Mouse (Mus musculus): ENCODE data around the gene Nat8f5. TPM values are rescaled to one million over a fixed set of nuclear protein-coding genes. Genes with fewer than 3 reads are reported as not detected.
"Not testable (repeated sequence)": the region's sequence is repeated elsewhere in the genome, so short reads cannot be mapped to it uniquely, and the experiment has no call there.

The Nat8f5 gene
- polyA plus RNA-seq, 1 experiment = not detected

DNA sequence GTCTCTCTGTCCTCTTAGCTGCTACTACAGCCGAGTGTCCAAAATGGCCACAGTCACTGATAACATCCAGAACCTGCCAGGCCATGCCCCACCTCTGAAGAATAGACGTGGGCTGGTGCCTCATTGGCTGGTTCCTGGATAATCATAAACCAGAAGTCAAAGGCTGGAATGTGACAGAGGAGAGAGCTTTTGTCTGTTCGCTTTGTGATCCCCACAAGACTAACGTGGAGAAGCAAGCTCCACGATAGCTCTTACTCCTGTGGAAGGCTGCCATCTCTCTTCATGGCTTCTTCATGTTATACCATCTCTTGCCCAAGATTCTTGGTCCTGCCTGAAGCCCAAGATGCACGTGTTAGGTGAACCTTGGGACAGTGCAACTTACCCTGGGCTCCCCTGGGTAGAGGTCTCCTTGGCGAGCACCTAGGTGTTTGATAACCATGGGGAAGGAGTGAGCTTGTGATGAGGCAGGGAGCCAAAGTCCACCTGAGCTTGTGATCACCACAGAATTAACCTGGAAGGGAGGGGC lies 11.1 kb upstream of the Nat8f5 start, which contains the start of gene Nat8:
Gene Nat8 (minus strand): TSS at position 287 of the 526 bp plus-strand sequence.
- Histone ChIP-seq H3K4me1 (ENCODE audit: control insufficient read depth, insufficient read depth, low read length) (no peaks in the 10 kb centered on the region), H3K4me3 (ENCODE audit: insufficient read depth, low read length) (no peak within 1 kb of the TSS), H3K27ac (ENCODE audit: insufficient read depth, low read depth, low read length) (no peak within 1 kb of the TSS)
- TF ChIP-seq POLR2A (IDR thresholded peaks at IDR 0.05; ENCODE audit: borderline replicate concordance, low read depth, low read length) = no peak
- no peak for TF ChIP-seq CTCF (IDR thresholded peaks at IDR 0.05; ENCODE audit: low read depth, low read length)

DNA sequence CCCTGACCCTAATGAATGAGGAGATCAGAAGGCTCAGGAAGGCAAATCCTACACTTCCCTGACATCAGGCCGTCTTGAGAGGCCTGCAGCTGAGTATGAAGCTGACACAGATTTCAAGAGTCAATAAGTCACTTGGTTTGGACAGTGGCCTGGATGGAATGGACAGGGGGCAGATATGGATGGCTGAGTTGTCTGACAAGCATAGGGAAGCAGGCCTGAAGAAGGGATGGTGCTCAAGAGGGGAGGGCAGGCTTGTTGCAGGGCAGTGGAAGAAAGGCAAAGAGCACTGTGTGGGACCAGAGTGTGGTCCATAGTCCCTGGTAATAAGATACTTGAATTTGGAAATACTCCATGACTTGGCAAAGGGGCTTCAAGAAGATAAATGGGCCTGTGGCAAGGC lies 8.7 kb upstream of the Nat8f5 start:
- no peak for TF ChIP-seq CTCF (IDR thresholded peaks at IDR 0.05; ENCODE audit: low read depth, low read length)
- Histone ChIP-seq H3K4me1 (ENCODE audit: control insufficient read depth, insufficient read depth, low read length) (no peaks in the 10 kb centered on the region), H3K27ac (ENCODE audit: insufficient read depth, low read depth, low read length) (no peak overlapping the region), H3K4me3 (ENCODE audit: insufficient read depth, low read length) (no peak overlapping the region)

DNA sequence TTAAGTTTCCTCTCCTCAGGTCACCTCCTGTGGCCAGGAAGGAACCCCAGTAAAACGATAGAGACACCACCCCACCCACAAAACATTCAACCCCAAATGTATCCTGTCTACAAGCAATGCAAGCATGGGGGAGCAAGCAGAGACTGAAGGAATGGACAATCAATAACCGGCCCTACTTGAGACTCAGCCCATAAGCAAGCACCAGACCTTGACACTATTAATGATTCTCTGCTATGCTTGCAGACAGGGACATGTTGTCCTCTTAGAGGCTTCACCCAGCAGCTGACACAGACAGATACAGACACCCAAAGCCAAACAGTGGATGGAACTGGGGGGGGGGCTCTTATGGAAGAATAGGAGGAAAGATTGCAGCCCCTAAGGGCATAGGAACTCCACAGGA lies 5.1 kb upstream of the Nat8f5 start:
- Histone ChIP-seq H3K4me1 (ENCODE audit: control insufficient read depth, insufficient read depth, low read length) (no peaks in the 10 kb centered on the region), H3K27ac (ENCODE audit: insufficient read depth, low read depth, low read length) (no peak overlapping the region), H3K4me3 (ENCODE audit: insufficient read depth, low read length) (no peak overlapping the region)
- no peak for TF ChIP-seq POLR2A (IDR thresholded peaks at IDR 0.05; ENCODE audit: borderline replicate concordance, low read depth, low read length)
- TF ChIP-seq CTCF (IDR thresholded peaks at IDR 0.05; ENCODE audit: low read depth, low read length) = no peak

DNA sequence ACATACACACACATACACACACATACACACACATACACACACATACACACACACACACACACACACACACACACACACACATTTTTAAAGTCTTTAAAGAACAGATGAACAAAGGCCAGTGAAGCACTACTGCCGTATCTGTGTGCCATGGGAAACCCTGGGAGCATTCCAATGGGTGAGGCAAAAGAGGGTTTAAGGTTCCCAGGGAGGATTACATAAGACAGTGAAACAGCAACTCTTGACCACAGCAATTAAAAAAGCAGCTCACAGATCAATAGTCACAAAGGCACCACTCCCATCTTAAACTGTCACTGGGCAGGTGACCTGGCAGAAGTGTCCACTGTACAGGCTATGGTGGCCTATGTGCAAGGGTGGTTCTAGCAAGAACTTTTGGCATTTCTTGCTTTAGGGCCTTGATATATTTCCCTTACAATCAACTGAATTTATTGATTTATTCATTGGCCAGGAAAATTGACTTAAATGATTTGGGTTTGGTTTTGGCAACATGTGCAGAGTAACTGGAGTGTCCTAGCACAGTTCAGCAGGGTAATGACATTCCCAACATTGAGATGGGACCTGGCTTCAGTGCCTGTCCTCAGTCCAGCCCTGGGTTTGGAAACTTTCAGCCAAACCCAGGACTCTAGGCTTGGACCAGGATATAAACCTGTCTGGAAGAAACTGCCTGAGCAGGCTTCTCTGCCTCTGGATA lies 2.8 kb upstream of the Nat8f5 start:
- TF ChIP-seq POLR2A (IDR thresholded peaks at IDR 0.05; ENCODE audit: borderline replicate concordance, low read depth, low read length) (no peak), CTCF (IDR thresholded peaks at IDR 0.05; ENCODE audit: low read depth, low read length) (no peak)
- Histone ChIP-seq H3K4me3 (ENCODE audit: insufficient read depth, low read length) (no peak overlapping the region), H3K27ac (ENCODE audit: insufficient read depth, low read depth, low read length) (no peak overlapping the region), H3K4me1 (ENCODE audit: control insufficient read depth, insufficient read depth, low read length) (no peaks in the 10 kb centered on the region)

DNA sequence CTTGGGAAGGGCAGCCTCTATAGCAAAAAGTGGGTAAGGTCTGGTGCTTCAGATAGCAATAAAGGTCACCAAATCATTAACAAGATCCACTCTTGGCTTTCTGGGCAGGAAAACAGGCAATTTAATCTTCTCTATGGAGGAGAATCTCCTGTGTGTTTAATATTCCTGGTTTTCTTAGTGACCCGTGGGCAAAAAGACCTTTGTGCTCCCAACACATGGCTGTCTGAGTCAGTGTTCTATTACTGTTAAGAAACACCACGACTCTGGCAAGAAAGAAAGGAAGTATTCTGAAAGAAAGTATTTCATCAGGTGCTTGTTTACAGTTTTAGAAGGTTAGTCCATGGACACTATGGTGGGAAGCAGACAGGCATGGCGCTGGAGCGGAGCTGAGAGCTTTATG lies 1.5 kb upstream of the Nat8f5 start:
- TF ChIP-seq POLR2A (IDR thresholded peaks at IDR 0.05; ENCODE audit: borderline replicate concordance, low read depth, low read length) (no peak), CTCF (IDR thresholded peaks at IDR 0.05; ENCODE audit: low read depth, low read length) (no peak)
- no peaks in the 10 kb centered on the region for H3K4me1 ChIP-seq (ENCODE audit: control insufficient read depth, insufficient read depth, low read length)
- no peak overlapping the region for H3K27ac ChIP-seq (ENCODE audit: insufficient read depth, low read depth, low read length)
- no peak overlapping the region for H3K4me3 ChIP-seq (ENCODE audit: insufficient read depth, low read length)

DNA sequence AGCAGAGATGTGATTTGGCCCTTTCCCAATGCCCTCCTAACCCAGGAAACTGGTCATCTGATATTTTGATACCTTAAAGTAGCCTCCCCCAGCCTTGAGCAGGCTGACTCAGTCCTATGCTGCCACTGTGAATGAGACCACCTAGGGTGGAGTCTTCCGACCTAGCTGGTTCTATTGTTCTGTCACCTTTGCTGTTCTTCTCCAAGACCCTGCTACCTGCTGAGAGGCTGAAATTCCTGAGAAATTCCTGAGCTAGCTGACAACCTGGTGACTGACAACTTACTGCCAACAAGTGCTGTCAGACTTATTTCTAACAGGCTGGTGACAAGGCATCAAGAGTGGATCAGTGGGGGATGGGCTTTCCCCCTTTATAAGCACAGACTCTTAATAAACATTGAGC lies 2.4 kb downstream of the Nat8f5 start:
- Histone ChIP-seq H3K4me1 (ENCODE audit: control insufficient read depth, insufficient read depth, low read length) (no peaks in the 10 kb centered on the region), H3K27ac (ENCODE audit: insufficient read depth, low read depth, low read length) (no peak overlapping the region), H3K4me3 (ENCODE audit: insufficient read depth, low read length) (no peak overlapping the region)
- TF ChIP-seq POLR2A (IDR thresholded peaks at IDR 0.05; ENCODE audit: borderline replicate concordance, low read depth, low read length) (no peak), CTCF (IDR thresholded peaks at IDR 0.05; ENCODE audit: low read depth, low read length) (no peak)

DNA sequence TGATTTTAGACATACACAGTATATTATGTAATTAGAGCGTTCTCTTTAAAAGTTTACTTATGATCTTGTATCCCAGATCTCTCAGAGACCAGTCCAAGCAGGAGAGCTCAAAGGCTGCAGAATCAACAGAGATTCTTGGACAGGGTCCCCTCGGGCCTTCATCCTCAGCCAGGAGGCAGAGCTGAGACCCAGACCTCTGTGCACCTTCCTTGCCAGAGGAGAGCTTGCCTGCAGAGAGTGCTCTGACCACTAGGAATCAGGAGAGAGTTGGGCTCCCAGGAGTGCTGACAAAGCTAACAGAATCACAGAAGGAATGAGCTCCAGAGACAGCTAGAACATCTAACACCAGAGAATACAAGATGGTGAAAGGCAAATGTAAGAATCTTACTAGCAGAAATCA lies 7.4 kb downstream of the Nat8f5 start:
- TF ChIP-seq CTCF (IDR thresholded peaks at IDR 0.05; ENCODE audit: low read depth, low read length) (no peak), POLR2A (IDR thresholded peaks at IDR 0.05; ENCODE audit: borderline replicate concordance, low read depth, low read length) (no peak)
- Histone ChIP-seq H3K4me3 (ENCODE audit: insufficient read depth, low read length) (no peak overlapping the region), H3K4me1 (ENCODE audit: control insufficient read depth, insufficient read depth, low read length) (no peaks in the 10 kb centered on the region), H3K27ac (ENCODE audit: insufficient read depth, low read depth, low read length) (no peak overlapping the region)

DNA sequence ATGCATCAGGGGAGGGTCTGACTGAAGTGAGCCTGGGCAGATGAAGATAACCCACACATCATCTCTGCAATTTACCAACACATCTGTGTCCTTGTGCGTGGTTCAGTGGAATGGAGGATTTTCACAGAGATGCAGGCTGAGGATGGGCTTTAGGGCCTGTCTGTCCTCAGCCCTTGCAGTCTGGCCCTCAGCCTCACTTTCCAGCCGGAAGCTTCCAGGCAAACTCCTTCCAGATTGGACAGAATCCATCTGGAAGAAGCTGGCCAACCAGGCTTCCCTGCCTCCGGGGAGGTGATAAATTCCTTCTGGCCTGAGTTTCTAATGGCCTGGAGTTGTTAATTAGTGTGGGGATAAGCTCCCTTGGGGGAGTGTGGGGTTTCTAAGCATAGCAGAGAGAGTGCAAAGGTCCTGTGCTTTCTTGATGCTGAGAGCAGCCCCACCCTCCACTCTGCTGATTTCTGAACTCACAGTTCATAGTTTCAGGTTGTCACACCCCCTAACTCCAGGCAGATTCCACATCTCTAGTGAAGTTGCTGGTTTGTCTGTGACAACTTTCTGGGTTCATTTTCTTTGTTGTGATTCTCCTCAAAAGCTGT lies 9.7 kb downstream of the Nat8f5 start:
- H3K4me3 ChIP-seq (ENCODE audit: insufficient read depth, low read length) = not testable (repeated sequence)

DNA sequence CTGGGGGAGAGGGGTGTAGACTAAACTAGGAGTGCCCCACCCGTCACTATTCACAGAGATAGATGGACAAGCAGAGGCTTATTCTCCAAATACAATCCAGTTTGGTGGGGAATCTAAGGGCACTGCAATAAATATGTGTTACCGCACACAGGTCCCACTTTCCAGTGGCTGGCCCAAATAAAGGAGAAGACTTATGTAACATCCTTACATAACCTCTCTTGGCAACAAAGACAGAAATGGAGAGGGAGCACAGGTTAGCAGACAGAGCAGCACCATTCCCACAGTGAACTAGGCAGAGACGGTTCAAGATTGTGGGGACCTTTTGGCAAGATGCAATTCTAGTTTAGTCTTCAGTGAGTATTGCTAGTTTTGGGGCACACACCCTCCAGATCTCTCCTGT lies 10.3 kb downstream of the Nat8f5 start:
- not testable (repeated sequence) for H3K4me3 ChIP-seq (ENCODE audit: insufficient read depth, low read length); H3K4me1 ChIP-seq (ENCODE audit: control insufficient read depth, insufficient read depth, low read length); H3K27ac ChIP-seq (ENCODE audit: insufficient read depth, low read depth, low read length)

More for the DNA sequence above, 9.7 kb downstream of the Nat8f5 start:
- H3K27ac ChIP-seq (ENCODE audit: insufficient read depth, low read depth, low read length); H3K4me1 ChIP-seq (ENCODE audit: control insufficient read depth, insufficient read depth, low read length): not testable (repeated sequence)

DNA sequence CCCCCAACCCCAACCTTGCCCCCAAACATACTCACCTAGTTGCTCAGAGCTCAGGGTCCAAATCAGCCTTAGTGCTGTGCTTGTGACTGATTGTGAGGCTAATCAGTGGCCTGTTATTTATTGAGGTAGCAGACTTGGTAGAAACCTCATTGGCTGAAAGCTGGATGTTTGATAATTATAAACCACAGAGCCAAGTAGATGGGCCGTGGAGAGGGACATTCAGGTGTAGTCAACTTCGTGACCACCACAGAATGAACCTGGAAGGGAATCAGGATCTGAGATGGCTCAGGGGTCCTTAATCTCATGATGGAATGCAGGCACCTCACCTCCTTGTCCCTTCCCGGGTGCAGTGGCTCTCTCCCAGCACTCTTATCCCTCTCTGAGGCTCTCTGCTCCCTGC lies 11.0 kb downstream of the Nat8f5 start:
- H3K4me3 ChIP-seq (ENCODE audit: insufficient read depth, low read length); H3K27ac ChIP-seq (ENCODE audit: insufficient read depth, low read depth, low read length); H3K4me1 ChIP-seq (ENCODE audit: control insufficient read depth, insufficient read depth, low read length): not testable (repeated sequence)

DNA sequence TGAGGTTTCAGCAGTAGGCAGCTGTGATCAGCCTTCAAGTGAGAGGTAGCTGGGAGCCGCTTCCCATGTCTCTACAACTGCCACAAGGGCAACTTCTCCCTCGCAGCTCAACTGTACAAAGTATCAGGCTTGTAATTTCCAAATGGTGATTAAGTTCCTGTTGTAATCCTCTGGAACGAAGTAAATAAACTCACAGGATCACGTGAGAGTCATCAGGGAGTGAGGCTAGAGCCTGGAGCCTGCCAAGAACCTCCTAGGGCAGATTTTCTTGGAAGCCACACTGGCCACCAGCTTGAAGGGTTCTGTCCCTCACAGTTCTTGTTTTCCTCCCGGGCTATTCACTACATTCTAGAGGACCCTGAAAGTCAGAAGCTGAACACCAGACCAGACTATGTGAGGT lies 17.6 kb downstream of the Nat8f5 start:
- H3K27ac ChIP-seq (ENCODE audit: insufficient read depth, low read depth, low read length); H3K4me3 ChIP-seq (ENCODE audit: insufficient read depth, low read length); H3K4me1 ChIP-seq (ENCODE audit: control insufficient read depth, insufficient read depth, low read length): not testable (repeated sequence)

Other genes starting within 250 kb of the Nat8f5 start
- gene Alms1, start 233.4 kb downstream of the Nat8f5 start, polyA plus RNA-seq (2012; ENCODE audit: insufficient read depth, insufficient read length, missing spikeins) = 2.8 and 2.9 TPM in 2 replicates
- not detected in 2 replicates for gene Nat8f7, start 107.8 kb downstream of the Nat8f5 start, polyA plus RNA-seq (2012; ENCODE audit: insufficient read depth, insufficient read length, missing spikeins)
- not detected in 2 replicates for gene Nat8f3, start 55.2 kb downstream of the Nat8f5 start, polyA plus RNA-seq (2012; ENCODE audit: insufficient read depth, insufficient read length, missing spikeins)
- not detected in 2 replicates for gene Nat8f6, start within 50 bp of the Nat8f5 start, polyA plus RNA-seq (2012; ENCODE audit: insufficient read depth, insufficient read length, missing spikeins)
- gene Nat8, start 11.1 kb upstream of the Nat8f5 start, polyA plus RNA-seq (2012; ENCODE audit: insufficient read depth, insufficient read length, missing spikeins) = not detected in 2 replicates
- gene Nat8f2, start 48.2 kb upstream of the Nat8f5 start, polyA plus RNA-seq (2012; ENCODE audit: insufficient read depth, insufficient read length, missing spikeins) = not detected in 2 replicates
- gene Nat8f4, start 83.9 kb upstream of the Nat8f5 start, polyA plus RNA-seq (2012; ENCODE audit: insufficient read depth, insufficient read length, missing spikeins) = 0.86 and 0.87 TPM in 2 replicates
- gene Tprkb, start 90.9 kb upstream of the Nat8f5 start, polyA plus RNA-seq (2012; ENCODE audit: insufficient read depth, insufficient read length, missing spikeins) = 21.2 and 25.9 TPM in 2 replicates
- gene Nat8f1, start 94.7 kb upstream of the Nat8f5 start, polyA plus RNA-seq (2012; ENCODE audit: insufficient read depth, insufficient read length, missing spikeins) = 3.9 and 9.7 TPM in 2 replicates
- gene Dusp11, start 140.7 kb upstream of the Nat8f5 start, polyA plus RNA-seq (2012; ENCODE audit: insufficient read depth, insufficient read length, missing spikeins) = 105 and 108 TPM in 2 replicates
- not detected in 2 replicates for gene Figla, start 195.2 kb upstream of the Nat8f5 start, polyA plus RNA-seq (2012; ENCODE audit: insufficient read depth, insufficient read length, missing spikeins)
- not detected in 2 replicates for gene Add2, start 207.7 kb upstream of the Nat8f5 start, polyA plus RNA-seq (2012; ENCODE audit: insufficient read depth, insufficient read length, missing spikeins)